Mouse (Mus musculus) hematopoietic stem cell, adult 5-6 weeks (primary cell): Measurements from ENCODE around the gene Elp4. TPM values are rescaled to one million over a fixed set of nuclear protein-coding genes. Genes with fewer than 3 reads are reported as not detected.
A peak's percentile ranks its signal among the peaks of the same experiment; 100 is the strongest.

ENCODE experiments used
- ATAC-seq, 2 experiments: fragments of 125-278 bp in 1 of 2; replicated peaks in 1 of 2; 2 replicates each; pipeline ENCODE4 v1.8.0; 2016 to 2017; ENCODE audit warnings: inconsistent platforms in 2 of 2, mild to moderate bottlenecking in 2 of 2, moderate number of reproducible peaks in 2 of 2, low read depth in 1 of 2, moderate TSS enrichment in 1 of 2; ENCODE audit not compliant: low FRiP score in 2 of 2, poor library complexity in 2 of 2, severe bottlenecking in 2 of 2, insufficient read depth in 1 of 2, low TSS enrichment in 1 of 2
- total RNA-seq: library from RNA; stranded (forward); fragments of 172-1452, 232-1000 nt; gene quantifications from 2 replicates; pipeline ENCODE4 v1.2.3, GENCODE M21; 2017

Gene Elp4
- total RNA-seq, 1 experiment from 2014 or later = 17.5 TPM

GRCm38 (mm10) chr2:105678880-105679321 lies 225.5 kb downstream of the Elp4 start:
- no peak for ATAC-seq

- ATAC-seq = no peak
Measured at GRCm38 (mm10) chr2:105678306-105678705, 226.1 kb downstream of the Elp4 start.

GRCm38 (mm10) chr2:105677434-105678105 lies 226.8 kb downstream of the Elp4 start:
- ATAC-seq = no peak

GRCm38 (mm10) chr2:105676909-105677433 lies 227.4 kb downstream of the Elp4 start:
- no peak for ATAC-seq

- ATAC-seq = no peak; a peak in 1 of 4 replicates
Measured at GRCm38 (mm10) chr2:105676080-105676908, 228.1 kb downstream of the Elp4 start.

GRCm38 (mm10) chr2:105675730-105676079 lies 228.7 kb downstream of the Elp4 start:
- ATAC-seq = no peak

- ATAC-seq = peak; percentile 47 to 63
Measured at GRCm38 (mm10) chr2:105674875-105675729, 229.3 kb downstream of the Elp4 start.

- ATAC-seq = peak in 1 of 2 experiments; percentile 13; a peak in 1 of 4 replicates
Measured at GRCm38 (mm10) chr2:105674061-105674874, 230.1 kb downstream of the Elp4 start.

- ATAC-seq = 0 out of 4 replicates have a peak, but pooled peaks of 1 of the 2 experiments have one; percentile 1
Measured at GRCm38 (mm10) chr2:105673631-105674060, 230.7 kb downstream of the Elp4 start.

GRCm38 (mm10) chr2:105673054-105673453 lies 231.3 kb downstream of the Elp4 start:
- ATAC-seq = no peak

- ATAC-seq = no peak
Measured at GRCm38 (mm10) chr2:105672596-105672960, 231.8 kb downstream of the Elp4 start.

- no peak for ATAC-seq
Measured at GRCm38 (mm10) chr2:105671798-105672595, 232.4 kb downstream of the Elp4 start.

- no peak for ATAC-seq
Measured at GRCm38 (mm10) chr2:105671116-105671797, 233.1 kb downstream of the Elp4 start.

- no peak for ATAC-seq
Measured at GRCm38 (mm10) chr2:105670731-105671095, 233.7 kb downstream of the Elp4 start.

- no peak for ATAC-seq
Measured at GRCm38 (mm10) chr2:105669881-105670730, 234.3 kb downstream of the Elp4 start.
